Mouse (Mus musculus) effector memory CD4-positive, alpha-beta T cell, adult 7 months (primary cell): ENCODE data around the gene Gm28510. TPM values are rescaled to one million over a fixed set of nuclear protein-coding genes. Genes with fewer than 3 reads are reported as not detected.

Source experiments
- polyA plus RNA-seq: library from polyadenylated mRNA; unstranded; fragments of 100-300 nt; shearing (Covaris generic); gene quantifications from one replicate; pipeline ENCODE4 v1.2.1, GENCODE M21; 2017

Gm28510 gene
- not detected for polyA plus RNA-seq

GRCm38 (mm10) chrY:10412437-10412836, at the start of gene Gm28510:
Gm28510 (plus strand) TSS chrY:10412737.

Other genes with a start within 250 kb of the Gm28510 start
- not detected for gene Gm20834, start 88.1 kb upstream of the Gm28510 start, polyA plus RNA-seq
- gene Gm20737, start 123.3 kb downstream of the Gm28510 start, polyA plus RNA-seq, result not detected
- gene Gm21775, start 140.7 kb downstream of the Gm28510 start, polyA plus RNA-seq, result not detected
- gene Gm21900, start 203.6 kb downstream of the Gm28510 start, polyA plus RNA-seq, result not detected